Mouse (Mus musculus): ENCODE data around the gene Gm10643.

The Gm10643 gene

DNA sequence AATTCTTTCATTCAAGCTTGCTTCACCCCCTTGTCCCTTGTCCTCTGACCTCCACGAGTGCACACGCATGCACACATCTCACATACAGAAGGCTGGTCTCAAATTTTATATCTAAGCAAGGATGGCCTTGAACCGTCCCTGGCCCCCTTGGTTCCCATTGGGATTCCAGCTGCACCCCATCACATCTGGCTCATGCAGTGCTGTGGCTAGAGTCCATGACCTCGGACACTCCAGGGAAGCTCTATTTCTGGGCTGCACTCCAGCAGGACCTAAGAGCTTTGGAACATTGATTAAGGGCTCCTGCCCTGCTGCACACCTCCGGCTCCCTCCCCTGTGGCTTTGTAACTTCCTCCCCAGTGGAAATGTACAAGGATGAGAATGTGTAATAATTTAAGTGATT is 26.9 kb downstream of the Gm10643 start:
- DNase-seq = no peak

DNA sequence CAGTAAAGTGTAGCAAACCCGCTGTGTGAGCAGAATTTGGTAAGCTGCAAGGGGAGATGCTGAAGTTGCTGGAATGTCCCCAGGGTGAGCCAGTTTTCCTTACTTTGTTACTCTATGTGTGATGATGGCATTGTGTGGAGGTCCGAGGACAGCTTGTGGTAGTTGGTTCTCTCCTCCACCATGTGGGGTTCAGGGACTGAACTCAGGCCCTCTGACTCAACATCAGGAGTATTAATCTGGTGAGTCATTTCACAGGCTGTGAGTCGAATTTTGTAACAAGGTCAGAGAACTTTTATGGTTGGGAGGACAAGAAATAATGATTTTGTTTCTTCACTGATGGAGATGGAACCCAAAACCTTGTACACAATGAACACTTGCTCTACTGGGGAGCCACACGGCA is 32.2 kb downstream of the Gm10643 start:
- no peak for DNase-seq

DNA sequence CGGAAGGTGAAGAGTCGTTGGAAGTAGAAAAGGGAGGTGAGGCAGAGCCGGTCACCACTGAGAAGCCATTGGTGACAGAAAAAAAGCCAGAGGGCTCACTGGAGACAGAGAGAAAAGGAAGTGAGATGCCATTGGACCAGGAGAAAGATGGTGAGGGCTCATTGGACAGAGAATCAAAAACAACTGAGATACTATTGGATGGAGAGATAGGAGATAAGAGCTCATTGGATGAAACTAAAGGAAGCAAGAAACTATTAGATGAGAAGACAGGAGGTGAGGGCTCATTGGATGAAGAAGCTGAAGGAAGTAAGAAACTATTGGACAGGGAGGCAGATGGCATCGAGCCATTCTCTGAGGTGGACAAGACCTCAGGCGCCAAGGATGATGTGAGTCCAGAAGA is 35.7 kb downstream of the Gm10643 start:
- DNase-seq = no peak

DNA sequence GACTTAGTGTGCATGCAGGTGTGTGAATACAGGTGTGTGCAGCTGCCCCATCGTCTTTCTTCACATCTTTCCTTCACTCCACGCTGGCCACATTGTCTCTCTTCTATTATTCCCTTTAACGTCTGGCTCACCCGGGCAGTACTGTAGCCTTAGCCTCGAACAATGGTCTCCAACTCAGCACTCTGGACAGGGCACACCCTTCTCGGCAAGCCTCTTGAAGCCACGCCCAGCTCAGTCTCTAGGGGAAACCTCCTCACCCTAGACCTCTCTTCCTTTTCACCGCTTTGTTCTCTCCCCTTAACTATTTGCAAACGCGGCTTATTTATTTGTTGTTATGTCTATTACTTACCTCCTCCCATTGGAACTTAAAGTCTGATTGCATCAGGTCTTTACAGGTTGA is 37.5 kb downstream of the Gm10643 start:
- DNase-seq = peak; percentile 47

DNA sequence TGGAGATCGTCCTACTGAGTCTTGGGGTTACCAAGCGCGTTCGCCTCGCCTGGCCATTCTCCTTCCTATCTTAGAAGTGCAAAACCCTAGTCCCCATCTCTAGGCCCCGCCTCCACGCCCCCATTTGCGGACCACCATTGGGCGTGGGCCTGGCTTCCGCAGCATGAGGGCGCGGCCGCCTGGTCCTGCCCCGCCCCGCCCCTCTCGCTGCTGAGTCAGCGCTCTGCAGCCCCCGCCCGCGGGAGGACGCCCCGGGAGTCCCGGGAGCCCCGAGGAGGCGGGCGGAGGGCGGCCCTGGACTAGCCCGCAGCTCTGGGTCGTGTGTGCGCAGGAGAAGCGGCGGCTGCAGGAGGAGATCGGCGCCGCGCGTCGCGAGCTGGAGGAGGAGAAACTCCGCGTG is 39.1 kb downstream of the Gm10643 start:
- peak; percentile 62 for DNase-seq

DNA sequence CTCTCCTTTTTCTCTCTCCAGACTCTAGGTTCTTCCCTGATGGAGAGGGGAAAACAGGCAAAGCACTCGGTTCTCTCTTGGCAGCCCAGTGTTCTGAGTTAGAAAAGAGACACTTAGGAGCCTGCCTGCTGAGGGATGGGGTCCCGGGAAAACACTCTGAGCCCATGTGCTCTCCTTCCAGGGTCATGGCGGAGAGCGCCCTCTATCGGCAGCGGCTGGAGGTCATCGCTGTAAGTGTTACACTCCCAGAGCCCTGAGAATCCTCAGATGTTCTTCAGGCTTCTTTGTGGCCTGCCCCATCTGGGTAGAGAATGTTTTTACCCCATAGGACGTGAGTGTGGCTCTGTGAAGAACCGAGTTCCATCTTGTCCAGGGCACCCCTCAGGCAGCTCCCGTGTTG is 40.8 kb downstream of the Gm10643 start:
- peak; percentile 72 for DNase-seq

DNA sequence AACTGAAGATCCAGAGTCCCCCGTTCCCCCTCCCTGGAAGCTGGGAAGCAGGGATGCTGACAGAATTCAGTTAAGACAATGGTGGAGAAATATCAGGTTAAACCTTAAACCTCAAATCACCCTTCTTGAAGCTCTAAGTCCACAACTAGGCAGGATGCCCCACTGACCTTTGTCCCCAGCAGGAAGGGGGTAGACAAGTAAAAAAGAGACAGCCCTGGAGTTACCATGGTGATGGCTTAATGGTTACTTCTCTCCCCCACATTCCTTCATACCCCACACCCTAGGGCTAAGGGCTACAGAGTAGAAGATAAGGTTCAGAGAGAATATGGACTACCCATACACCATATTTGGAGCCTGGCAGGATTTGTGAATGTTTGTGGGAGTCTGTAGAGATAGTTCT is 41.3 kb downstream of the Gm10643 start:
- DNase-seq = no peak

DNA sequence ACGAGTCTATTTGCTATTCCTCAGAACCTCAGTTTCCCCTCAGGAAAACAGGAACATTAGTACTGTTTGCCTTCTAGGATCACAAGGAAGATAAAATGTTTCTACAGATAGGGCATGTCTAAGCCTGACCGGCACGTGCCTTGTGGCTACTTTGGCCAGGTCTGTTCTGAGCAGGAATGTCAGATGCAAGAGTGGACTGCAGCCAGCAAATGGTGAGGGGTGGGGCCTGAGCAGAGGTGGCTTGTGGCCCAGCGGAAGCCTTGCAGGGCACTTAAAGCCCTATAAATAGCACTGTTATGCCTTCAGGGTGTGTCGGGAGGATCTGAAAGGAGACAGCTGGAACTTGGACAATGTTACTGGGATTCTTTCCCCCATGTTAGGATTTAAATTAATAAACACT is 41.9 kb downstream of the Gm10643 start:
- DNase-seq = peak; percentile 83

DNA sequence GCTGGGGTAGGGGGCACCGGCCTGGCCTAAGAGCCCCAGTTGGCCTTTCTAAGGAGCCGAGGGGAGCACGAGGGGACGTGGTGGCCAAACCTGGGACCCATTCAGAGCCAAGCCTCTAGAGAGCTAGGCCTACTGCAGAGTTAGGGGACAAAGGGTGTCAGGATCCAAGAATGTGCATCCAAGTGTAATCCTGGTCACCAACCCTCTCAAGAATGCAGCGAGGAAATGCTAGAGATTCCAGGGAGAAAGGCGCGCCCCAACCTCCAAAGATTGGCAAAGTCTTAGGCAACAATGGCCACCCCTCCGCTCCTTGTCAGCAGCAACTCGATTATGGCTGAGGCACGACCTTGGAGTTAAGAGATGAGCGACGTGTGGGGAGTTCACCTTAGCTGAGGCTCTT is 43.4 kb downstream of the Gm10643 start:
- peak; percentile 32 for DNase-seq

DNA sequence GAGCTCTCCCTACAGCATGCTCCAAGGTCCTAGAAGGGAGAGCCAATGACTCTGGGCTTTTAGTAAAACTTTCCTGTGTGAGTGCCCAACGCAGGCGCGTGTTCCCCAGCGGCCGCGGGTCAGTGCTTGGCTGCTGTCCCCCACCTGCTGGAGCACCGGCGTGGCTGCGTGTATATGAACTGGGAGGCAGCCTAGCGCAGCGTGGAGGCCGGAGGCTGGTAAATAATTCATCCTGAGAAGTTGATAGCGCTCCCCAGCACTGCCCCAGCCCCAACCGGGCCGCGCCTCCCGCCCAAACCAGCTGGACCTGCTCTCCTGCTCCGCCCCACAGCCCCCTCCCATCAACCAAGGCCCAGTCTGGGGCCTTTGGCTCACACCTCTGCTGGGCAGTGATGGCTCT is 43.8 kb downstream of the Gm10643 start, which contains the start of gene Palm3:
TSS of gene Palm3 (plus strand) at position 376 of the 400 bp plus-strand sequence.
- DNase-seq = peak; percentile 21

DNA sequence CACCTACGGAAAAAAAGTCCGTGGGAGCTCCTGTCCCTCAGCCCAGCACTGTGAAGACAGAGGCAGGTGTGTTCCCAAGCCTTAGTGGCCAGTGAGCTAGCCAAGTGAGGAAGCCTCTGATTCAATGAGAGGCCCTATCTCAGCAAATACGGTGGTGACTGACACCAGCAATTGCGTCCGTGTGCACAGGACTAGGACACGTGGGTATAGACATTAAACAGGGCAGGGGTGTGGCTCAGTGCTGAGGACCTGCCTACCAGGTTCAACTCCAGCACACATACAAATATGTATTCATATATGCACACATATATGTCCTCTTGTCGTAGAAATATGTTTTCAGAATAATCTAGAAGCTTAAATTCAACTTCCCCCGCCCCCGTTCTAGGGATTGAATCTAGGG is 45.2 kb downstream of the Gm10643 start:
- no peak for DNase-seq

DNA sequence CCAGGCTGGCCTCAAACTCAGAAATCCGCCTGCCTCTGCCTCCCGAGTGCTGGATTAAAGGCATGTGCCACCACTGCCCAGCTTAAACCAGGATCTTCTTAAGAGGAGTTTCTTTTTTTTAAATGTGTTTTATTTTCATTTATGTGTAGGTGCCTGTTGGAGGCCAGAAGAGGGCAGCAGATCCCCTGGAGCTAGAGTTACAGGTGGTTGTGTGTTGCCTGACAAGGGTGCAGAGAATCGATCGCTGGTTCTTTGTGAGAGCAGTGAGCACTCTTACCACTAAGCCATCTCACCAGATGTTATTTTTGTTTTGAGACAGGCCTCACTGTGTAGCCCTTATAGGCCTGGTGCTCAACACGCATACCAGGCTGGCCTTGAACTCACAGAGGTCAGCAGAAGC is 49.1 kb downstream of the Gm10643 start:
- DNase-seq = no peak

Data from lung, postnatal 10 days (tissue).